24 mouse cellular contexts compared by ENCODE assay signal in the genomic region with DNA sequence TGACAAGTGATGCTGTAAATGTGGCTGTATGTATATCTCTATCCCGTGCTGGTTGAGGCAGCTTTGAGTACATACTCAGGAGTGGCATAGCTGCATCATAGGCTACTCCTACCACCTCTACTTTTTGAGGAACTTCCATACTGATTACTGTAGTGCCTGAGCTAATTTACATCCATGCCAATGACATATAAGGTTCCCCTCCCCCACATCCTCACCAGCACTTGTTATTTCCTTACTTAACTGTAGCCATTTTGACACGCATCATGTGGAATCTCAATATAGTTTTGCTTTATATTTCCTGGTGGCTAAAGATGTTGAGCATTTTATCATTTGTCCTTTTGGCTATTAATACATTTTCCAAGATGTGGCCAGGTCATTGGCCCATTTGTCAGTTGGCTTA.
"Had no signal": no experiment of that assay in that cellular context is flagged by ENCODE, and none has a peak within 500 bp of the region (broad histone marks: within the 10 kb centered on the region; RNA-seq: fewer than 3 reads in every experiment).

No protein-coding gene starts in this region.

- H3K4me1 ChIP-seq: hindbrain, embryonic 13.5 days; hindbrain, embryonic 15.5 days had no signal

- H3K9me3 ChIP-seq: hindbrain, embryonic 13.5 days; hindbrain, embryonic 15.5 days; intestine, embryonic 15.5 days; limb, embryonic 12.5 days; liver, embryonic 13.5 days; liver, embryonic 15.5 days had no signal

- ATAC-seq: hindbrain, postnatal 0 days; inflammation-experienced regulatory T-cells, adult 6 months; intestine, embryonic 15.5 days; intestine, postnatal 0 days had no signal

- H3K4me2 ChIP-seq: heart, embryonic 11.5 days; hindbrain, embryonic 13.5 days; hindbrain, embryonic 15.5 days; intestine, embryonic 15.5 days; limb, embryonic 12.5 days; liver, embryonic 11.5 days; liver, embryonic 13.5 days; liver, embryonic 15.5 days had no signal

- H3K9ac ChIP-seq: hindbrain, embryonic 13.5 days; hindbrain, embryonic 15.5 days; intestine, embryonic 15.5 days; limb, embryonic 12.5 days; liver, embryonic 13.5 days; liver, embryonic 15.5 days had no signal

- H3K36me3 ChIP-seq: hindbrain, embryonic 13.5 days; hindbrain, embryonic 15.5 days; intestine, embryonic 15.5 days; limb, embryonic 12.5 days; liver, embryonic 13.5 days; liver, embryonic 15.5 days had no signal

- H3K27ac ChIP-seq: gastrocnemius, adult 2 months; heart, adult 2 months; hindbrain, embryonic 13.5 days; hindbrain, embryonic 15.5 days; hindbrain, postnatal 0 days; intestine, embryonic 15.5 days; limb, embryonic 12.5 days; liver, embryonic 13.5 days; liver, embryonic 15.5 days had no signal

- H3K4me3 ChIP-seq: gastrocnemius, adult 2 months; heart, adult 2 months; hindbrain, embryonic 13.5 days; hindbrain, embryonic 15.5 days; intestine, embryonic 15.5 days; limb, embryonic 12.5 days; liver, embryonic 13.5 days; liver, embryonic 15.5 days had no signal

- DNase-seq: gastrocnemius, adult 2 months; gastrocnemius, postnatal 10 days; gastrocnemius, postnatal 25 days; heart, adult 2 months; heart, postnatal 10 days; kidney, adult 18-20 months; kidney, adult 8-10 months; kidney, postnatal 10 days; kidney, postnatal 25 days; layer of hippocampus, adult 9-11 months; layer of hippocampus, postnatal 36 days; left cerebral cortex, postnatal 4 days; liver; liver, embryonic 13.5 days had no signal

- H3K27me3 ChIP-seq: hindbrain, embryonic 13.5 days; hindbrain, embryonic 15.5 days; intestine, embryonic 15.5 days; limb, embryonic 12.5 days; liver, embryonic 13.5 days; liver, embryonic 15.5 days had no signal
